Mouse (Mus musculus) spleen, adult 18-20 months (tissue): ENCODE results near the gene Rrp1.
"Not testable (repeated sequence)": the region's sequence is repeated elsewhere in the genome, so short reads cannot be mapped to it uniquely, and the experiment has no call there.

Experiments
- DNase-seq, 2 experiments: peaks; one replicate each; pipeline ENCODE4 v3.0.0; 2022; ENCODE audit warnings: mixed read lengths in 2 of 2

Gene Rrp1

GRCm38 (mm10) chr10:78378516-78378915 lies 34.3 kb downstream of the Rrp1 start:
- DNase-seq, result no peak

- peak; percentile 51 to 62 for DNase-seq
Observed at GRCm38 (mm10) chr10:78372681-78373668, 39.9 kb downstream of the Rrp1 start.

DNA sequence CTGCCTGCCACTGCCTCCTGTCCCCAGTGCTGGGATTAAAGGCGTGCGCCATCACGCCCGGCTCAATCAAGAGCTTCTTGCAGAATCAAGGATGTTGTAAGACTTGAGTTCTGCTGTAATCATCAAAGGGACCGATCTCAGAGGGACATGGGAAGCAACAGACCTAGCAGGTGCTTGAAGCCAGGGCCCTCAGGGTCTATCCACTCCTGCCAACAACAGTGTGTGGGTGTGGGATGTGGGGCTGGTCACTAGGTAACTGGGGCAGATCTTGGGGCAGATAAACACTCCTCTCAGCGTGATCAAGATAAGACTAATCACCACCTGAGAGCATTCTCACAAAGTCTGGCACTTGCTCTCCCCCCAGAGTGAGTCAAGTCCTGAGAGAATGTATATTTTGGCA lies 41.1 kb downstream of the Rrp1 start:
- no peak for DNase-seq

- DNase-seq, result no peak
Observed at GRCm38 (mm10) chr10:78367586-78367985, 45.3 kb downstream of the Rrp1 start.

GRCm38 (mm10) chr10:78366851-78367312 lies 46.0 kb downstream of the Rrp1 start:
- DNase-seq, result no peak

GRCm38 (mm10) chr10:78366195-78366834 lies 46.5 kb downstream of the Rrp1 start:
- no peak for DNase-seq

DNA sequence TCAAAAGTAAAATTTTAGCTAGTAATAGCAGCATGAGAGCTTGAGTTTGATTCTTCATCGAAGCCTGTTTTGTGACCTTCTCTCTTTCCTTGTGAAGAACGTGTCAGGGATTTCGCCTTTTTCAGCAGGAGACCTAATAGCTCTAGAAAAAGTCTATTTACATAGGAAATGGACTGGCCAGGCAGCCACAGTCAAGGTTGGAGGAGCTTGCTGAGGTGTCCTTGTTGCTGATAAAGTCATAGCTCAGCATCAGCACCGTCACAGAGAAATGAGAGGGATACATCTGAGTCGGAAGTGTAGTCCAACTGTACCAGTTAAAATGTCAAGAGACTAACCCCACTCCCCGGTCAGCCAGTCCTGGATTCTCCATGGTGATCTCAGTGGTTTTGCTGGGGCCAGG lies 47.3 kb downstream of the Rrp1 start:
- no peak for DNase-seq

DNA sequence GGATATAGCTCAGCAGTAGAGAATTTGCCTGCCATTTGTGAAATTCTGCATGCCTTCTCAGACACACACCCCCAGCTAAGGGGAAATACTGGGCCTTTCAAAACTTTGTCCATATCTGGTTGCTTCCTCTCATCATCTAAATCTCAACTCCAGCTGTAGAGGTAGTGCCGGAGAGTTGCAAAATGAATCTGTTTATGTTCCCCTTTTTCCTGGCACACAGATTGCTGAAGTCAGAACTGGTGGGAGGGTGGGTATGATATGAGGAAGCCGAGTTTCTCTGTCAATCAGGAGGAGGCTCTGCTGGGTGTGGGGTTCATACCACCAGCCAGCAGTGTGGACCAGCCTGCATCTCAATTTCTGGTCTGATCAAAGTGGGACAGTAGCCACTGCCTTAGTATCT lies 48.7 kb downstream of the Rrp1 start:
- DNase-seq, result no peak

DNA sequence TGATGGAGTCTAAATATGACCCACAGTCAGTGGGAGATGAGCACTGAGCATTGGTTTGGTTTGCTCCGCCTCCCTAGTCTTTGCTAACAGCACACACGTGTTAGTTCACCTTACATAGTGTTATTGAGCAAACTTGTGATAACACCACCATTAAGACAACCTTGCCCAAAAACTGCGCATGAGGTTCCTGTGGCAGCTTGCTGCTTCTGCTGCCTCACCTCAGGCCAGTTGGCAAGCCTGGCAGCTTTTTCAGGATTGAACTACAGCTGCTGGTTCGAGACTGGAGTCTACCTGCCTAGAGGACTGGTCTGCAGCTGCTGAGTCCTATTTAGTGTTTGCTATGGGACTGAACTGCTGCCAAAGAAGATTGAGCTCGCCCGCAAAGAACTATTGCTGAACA lies 49.5 kb downstream of the Rrp1 start:
- no peak for DNase-seq

GRCm38 (mm10) chr10:78361951-78362350 lies 50.9 kb downstream of the Rrp1 start:
- no peak for DNase-seq

- DNase-seq, result no peak
Observed at GRCm38 (mm10) chr10:78360290-78360711, 52.5 kb downstream of the Rrp1 start.

- DNase-seq, result not testable (repeated sequence)
Observed at GRCm38 (mm10) chr10:78358999-78359398, 53.8 kb downstream of the Rrp1 start.

DNA sequence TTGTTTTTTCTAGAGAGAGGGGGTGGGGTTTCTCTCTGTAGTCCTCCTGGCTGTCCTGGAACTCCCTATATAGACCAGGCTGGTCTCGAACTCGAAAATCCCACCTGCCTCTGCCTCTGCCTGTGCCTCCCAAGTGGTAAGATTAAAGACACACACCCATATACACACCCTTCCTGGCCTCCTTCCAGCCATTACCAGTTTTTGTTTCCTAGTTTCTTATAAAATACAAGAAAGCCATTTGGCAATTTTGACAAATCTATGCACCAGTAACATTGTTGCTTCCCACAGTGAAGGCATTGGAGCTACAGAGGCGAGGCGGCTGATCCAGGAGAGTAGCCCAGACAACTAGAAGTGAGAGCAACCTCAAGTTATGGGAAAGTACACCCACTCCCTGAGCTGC lies 54.6 kb downstream of the Rrp1 start:
- DNase-seq, result no peak

DNA sequence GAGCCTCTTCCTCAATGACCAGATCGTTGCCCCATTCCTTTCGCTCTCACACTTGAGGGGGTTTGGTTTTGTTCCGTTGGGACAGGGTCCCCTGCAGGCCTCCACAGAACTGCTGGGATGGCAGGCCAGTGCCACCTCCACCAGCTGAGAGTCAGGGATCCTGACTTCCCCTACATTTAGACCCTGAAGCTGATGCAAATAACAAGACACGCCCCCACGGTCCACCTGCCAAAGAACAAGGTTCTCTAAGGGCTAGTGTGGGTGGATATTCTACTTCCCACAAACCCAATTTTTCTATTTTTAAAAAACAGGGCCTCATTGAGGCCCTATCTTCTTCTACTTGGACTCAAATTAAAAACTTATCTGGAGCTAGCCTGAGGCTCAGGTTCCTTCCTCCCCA lies 55.1 kb downstream of the Rrp1 start:
- no peak for DNase-seq

DNA sequence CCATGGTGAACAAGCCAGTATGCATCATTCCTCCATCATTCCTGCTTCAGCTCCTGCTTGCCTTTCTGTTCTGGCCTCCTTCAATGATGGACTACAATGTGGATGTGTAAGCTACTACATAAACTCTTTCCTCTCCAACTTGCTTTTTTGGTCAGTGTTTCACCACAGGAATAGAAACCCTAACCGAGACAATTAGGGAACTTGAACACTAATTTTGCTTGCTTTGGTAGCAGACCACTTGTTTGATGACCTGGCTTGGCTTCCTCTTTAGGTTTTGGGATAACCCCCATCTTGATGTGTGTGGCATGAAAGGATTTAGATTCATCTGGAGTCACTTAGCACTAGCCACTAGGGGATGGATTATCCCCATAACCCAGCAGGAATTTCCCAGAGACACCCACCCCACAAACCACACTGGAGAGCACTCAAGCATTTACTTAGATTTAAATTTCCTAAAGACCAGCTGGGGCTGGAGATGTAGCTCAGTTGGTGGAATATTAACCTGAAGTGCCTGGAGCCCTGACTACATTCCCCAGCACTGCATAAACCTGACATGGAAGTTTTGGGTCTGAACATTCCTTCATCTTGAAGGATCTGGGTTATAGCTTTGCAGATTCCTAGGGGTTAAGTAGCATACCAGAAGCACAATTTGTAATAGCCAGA lies 56.8 kb downstream of the Rrp1 start:
- no peak for DNase-seq

- DNase-seq, result no peak
Observed at GRCm38 (mm10) chr10:78353196-78353595, 59.6 kb downstream of the Rrp1 start.

DNA sequence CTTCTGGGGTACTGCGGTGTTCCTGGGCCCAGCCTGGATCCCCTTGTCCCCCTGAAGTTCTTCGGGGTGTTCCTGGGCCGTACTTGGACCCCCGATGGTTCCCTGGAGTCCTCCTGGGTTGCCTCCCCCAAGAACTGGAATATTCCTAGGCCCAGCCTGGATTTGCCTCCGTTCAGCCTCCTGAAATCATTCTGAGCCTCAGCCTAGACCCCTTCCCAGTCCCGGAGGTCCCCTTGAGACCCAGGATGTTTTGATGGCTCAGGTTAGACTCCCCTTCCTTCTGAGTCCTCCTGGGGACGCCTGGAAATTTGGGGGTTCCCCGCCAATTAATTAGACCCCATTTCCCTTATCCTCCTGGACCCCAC lies 60.2 kb downstream of the Rrp1 start:
- no peak for DNase-seq

- DNase-seq, result peak; percentile 42 to 61
Observed at GRCm38 (mm10) chr10:78351887-78352665, 60.8 kb downstream of the Rrp1 start, which contains the start of gene Agpat3. Gene Agpat3, minus strand, starts transcription at chr10:78352489.

DNA sequence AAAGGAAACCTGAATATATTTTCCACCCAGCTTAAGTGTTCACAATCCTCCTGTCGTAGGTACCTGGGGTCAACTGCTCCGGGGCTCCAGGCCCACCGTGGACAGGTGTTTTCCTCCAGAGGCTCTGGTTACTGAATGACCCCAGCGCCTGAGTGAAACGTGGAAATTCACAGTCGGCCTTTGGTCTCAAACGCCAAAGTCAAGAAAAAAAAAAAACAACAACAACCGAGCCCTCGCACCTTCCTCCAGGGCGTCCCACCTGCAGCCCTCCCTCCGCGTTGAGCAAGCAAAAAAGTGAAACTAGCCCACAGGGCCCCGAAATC lies 61.3 kb downstream of the Rrp1 start:
- DNase-seq, result no peak

DNA sequence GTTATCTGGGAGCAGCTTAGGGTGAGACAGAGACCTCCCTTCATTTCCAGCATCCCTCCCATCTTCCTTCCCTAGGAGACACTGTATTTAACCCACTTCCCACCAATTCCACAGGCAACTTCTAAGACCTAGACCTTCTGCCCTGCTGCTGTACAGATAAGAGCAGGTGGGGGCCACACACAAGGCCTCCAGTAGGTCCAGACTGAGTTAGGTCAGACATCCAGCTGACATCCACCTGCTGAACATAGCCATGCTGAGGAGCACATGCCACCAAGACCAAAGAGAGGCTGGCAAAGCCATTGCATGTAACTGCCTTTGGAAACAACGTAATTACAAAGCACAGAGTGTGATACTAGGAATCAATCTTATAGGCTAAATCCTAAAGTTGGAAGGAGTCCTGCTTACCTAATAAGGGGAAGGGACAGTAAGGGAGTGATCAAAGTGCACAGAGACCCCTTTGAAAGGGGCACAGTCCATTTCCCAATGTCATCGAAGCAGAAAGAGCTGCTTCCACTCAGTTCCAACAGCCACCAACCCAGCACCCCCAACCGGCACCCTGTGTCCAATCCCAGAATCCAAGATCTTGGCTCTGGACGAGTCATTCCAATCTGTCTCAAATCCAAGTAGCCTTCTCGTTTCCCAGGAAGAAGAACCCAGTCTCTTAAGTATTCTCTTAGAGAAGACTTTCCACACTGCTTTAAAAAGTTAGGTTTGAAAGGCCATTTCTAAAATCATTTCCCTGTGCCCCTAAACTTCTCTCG lies 61.9 kb downstream of the Rrp1 start:
- DNase-seq, result no peak
